Mouse (Mus musculus) CH12.LX (cell line): Measurements from ENCODE around the gene Wdr90. TPM values are rescaled to one million over a fixed set of nuclear protein-coding genes. Genes with fewer than 3 reads are reported as not detected.

Source experiments
- DNase-seq: peaks from one replicate; pipeline ENCODE4 v3.0.0-alpha.2; 2013; ENCODE audit errors: extremely low read depth
- H3K27ac ChIP-seq: 2 replicates; pipeline ENCODE4 v1.5.1; 2012; ENCODE audit warnings: low read depth, mild to moderate bottlenecking, control low read depth, moderate library complexity; ENCODE audit not compliant: insufficient read depth
- H3K27me3 ChIP-seq: replicated peaks from 2 replicates; pipeline ENCODE3; 2012; ENCODE audit warnings: inconsistent platforms
- H3K36me3 ChIP-seq, 2 experiments: replicated peaks in 1 of 2; 2 replicates each; pipeline versions ENCODE3 to v1.6.1; 2012; ENCODE audit warnings: inconsistent platforms in 1 of 2, low read length in 1 of 2, mild to moderate bottlenecking in 1 of 2, mixed read lengths in 1 of 2, moderate library complexity in 1 of 2; ENCODE audit not compliant: control insufficient read depth in 1 of 2, insufficient read depth in 1 of 2
- H3K4me1 ChIP-seq, 2 experiments: 2 replicates each; pipeline ENCODE4 v1.6.1; 2012; ENCODE audit warnings: inconsistent platforms in 1 of 2, moderate library complexity in 1 of 2; ENCODE audit not compliant: insufficient read depth in 2 of 2, control insufficient read depth in 1 of 2
- H3K4me2 ChIP-seq: 2 replicates; pipeline ENCODE4 v1.6.1; 2012; ENCODE audit warnings: low read depth, mild to moderate bottlenecking, control low read depth; ENCODE audit not compliant: poor library complexity, insufficient read depth, severe bottlenecking
- H3K4me3 ChIP-seq, 3 experiments: fragments of 150-350 bp in 1 of 3; sonication (generic) in 1 of 3; replicated peaks in 1 of 3; 2 replicates each; pipeline versions ENCODE3 to v1.5.1; 2011 to 2012; ENCODE audit warnings: low read depth in 2 of 3, low read length in 2 of 3, mild to moderate bottlenecking in 2 of 3, moderate library complexity in 2 of 3, control low read depth in 1 of 3, improper control_type of control experiment in 1 of 3, inconsistent platforms in 1 of 3, mixed read lengths in 1 of 3; ENCODE audit not compliant: poor library complexity in 1 of 3
- H3K79me2 ChIP-seq: replicated peaks from 2 replicates; pipeline ENCODE4 v1.6.1; 2012; ENCODE audit warnings: mild to moderate bottlenecking, moderate library complexity; ENCODE audit not compliant: control insufficient read depth, poor library complexity, insufficient read depth, severe bottlenecking; ENCODE audit errors: extremely low read depth
- H3K9ac ChIP-seq: 2 replicates; pipeline ENCODE4 v1.6.1; 2012; ENCODE audit warnings: low read depth, mild to moderate bottlenecking, control low read depth, moderate library complexity; ENCODE audit not compliant: insufficient read depth
- H3K9me3 ChIP-seq: replicated peaks from 2 replicates; pipeline ENCODE3; 2012; ENCODE audit warnings: low read length, inconsistent platforms, mixed read lengths
- CHD1 ChIP-seq: IDR thresholded peaks from 2 replicates; pipeline ENCODE4 v1.6.1; 2012; ENCODE audit warnings: low read depth, low read length, improper control_type of control experiment, inconsistent platforms
- CTCF ChIP-seq, 2 experiments: IDR thresholded peaks in 1 of 2; conservative IDR thresholded peaks in 1 of 2; 2 replicates each; pipeline ENCODE4 v1.5.1; 2011 to 2012; ENCODE audit warnings: low read depth in 2 of 2, low read length in 2 of 2, improper control_type of control experiment in 1 of 2, inconsistent platforms in 1 of 2, mild to moderate bottlenecking in 1 of 2, moderate library complexity in 1 of 2
- ELF1 ChIP-seq: IDR thresholded peaks from 2 replicates; pipeline ENCODE4 v1.6.1; 2014; ENCODE audit warnings: low read depth, mild to moderate bottlenecking, inconsistent platforms, low read length, improper control_type of control experiment
- EP300 ChIP-seq: IDR thresholded peaks from 2 replicates; pipeline ENCODE4 v1.6.1; 2011; ENCODE audit warnings: low read length, improper control_type of control experiment
- ETS1 ChIP-seq: conservative IDR thresholded peaks from 2 replicates; pipeline ENCODE4 v1.6.1; 2012; ENCODE audit warnings: low read depth, mild to moderate bottlenecking, inconsistent platforms, low read length, improper control_type of control experiment, moderate library complexity
- GABPA ChIP-seq: IDR thresholded peaks from 2 replicates; pipeline ENCODE4 v1.6.1; 2012; ENCODE audit warnings: low read depth, low read length, improper control_type of control experiment, inconsistent platforms; ENCODE audit not compliant: insufficient replicate concordance
- JUND ChIP-seq: conservative IDR thresholded peaks from 2 replicates; pipeline ENCODE4 v1.6.1; 2011; ENCODE audit warnings: low read depth, low read length, improper control_type of control experiment
- KAT2A ChIP-seq: IDR thresholded peaks from 2 replicates; pipeline ENCODE4 v1.6.1; 2012; ENCODE audit warnings: low read length, improper control_type of control experiment, inconsistent platforms; ENCODE audit not compliant: insufficient replicate concordance
- MAX ChIP-seq: IDR thresholded peaks from 2 replicates; pipeline ENCODE4 v1.6.1; 2011; ENCODE audit warnings: low read length, improper control_type of control experiment
- MAZ ChIP-seq: IDR thresholded peaks from 2 replicates; pipeline ENCODE4 v1.6.1; 2012; ENCODE audit warnings: low read depth, mild to moderate bottlenecking, inconsistent platforms, low read length, improper control_type of control experiment, moderate library complexity
- MEF2A ChIP-seq: IDR thresholded peaks from 2 replicates; pipeline ENCODE4 v1.6.1; 2014; ENCODE audit warnings: low read depth, mild to moderate bottlenecking, inconsistent platforms, low read length, improper control_type of control experiment, borderline replicate concordance
- MYC ChIP-seq: IDR thresholded peaks from 2 replicates; pipeline ENCODE4 v1.6.1; 2011; ENCODE audit warnings: low read depth, mild to moderate bottlenecking, improper control_type of control experiment, low read length
- NRF1 ChIP-seq: IDR thresholded peaks from 2 replicates; pipeline ENCODE4 v1.6.1; 2014; ENCODE audit warnings: low read depth, mild to moderate bottlenecking, inconsistent platforms, low read length, improper control_type of control experiment, moderate library complexity
- POLR2A ChIP-seq: IDR thresholded peaks from 2 replicates; pipeline ENCODE4 v1.6.1; 2011; ENCODE audit warnings: low read depth, mild to moderate bottlenecking, improper control_type of control experiment, low read length
- RCOR1 ChIP-seq: conservative IDR thresholded peaks from 2 replicates; pipeline ENCODE4 v1.6.1; 2012; ENCODE audit warnings: low read depth, mild to moderate bottlenecking, inconsistent platforms, low read length, improper control_type of control experiment
- UBTF ChIP-seq: IDR thresholded peaks from 2 replicates; pipeline ENCODE4 v1.6.1; 2012; ENCODE audit warnings: low read depth, mild to moderate bottlenecking, inconsistent platforms, low read length, improper control_type of control experiment, moderate library complexity
- USF1 ChIP-seq: IDR thresholded peaks from 2 replicates; pipeline ENCODE4 v1.6.1; 2014; ENCODE audit warnings: low read depth, mild to moderate bottlenecking, inconsistent platforms, low read length, improper control_type of control experiment
- USF2 ChIP-seq: conservative IDR thresholded peaks from 2 replicates; pipeline ENCODE4 v1.6.1; 2011; ENCODE audit warnings: low read depth, low read length, improper control_type of control experiment
- ZKSCAN1 ChIP-seq: IDR thresholded peaks from 2 replicates; pipeline ENCODE4 v1.6.1; 2012; ENCODE audit warnings: low read depth, inconsistent platforms, low read length, improper control_type of control experiment, borderline replicate concordance
- ZMIZ1 ChIP-seq: IDR thresholded peaks from 2 replicates; pipeline ENCODE4 v1.6.1; 2012; ENCODE audit warnings: low read depth, mild to moderate bottlenecking, inconsistent platforms, low read length, improper control_type of control experiment
- dilution Hi-C: fragments of 300-500 bp; cut with MboI; formaldehyde crosslinking; loops from 2 replicates; pipeline ENCODE4 v1.14.3; 2020; ENCODE audit warnings: low sequenced_read_pairs; ENCODE audit not compliant: extremely low pct_unique_long_range_greater_than_20kb, extremely low pct_ligation_motif_present
- in situ Hi-C: fragments of 300-500 bp; cut with MboI; formaldehyde crosslinking; loops from 3 replicates; pipeline ENCODE4 v1.14.3; 2019; ENCODE audit warnings: low sequenced_read_pairs, low pct_ligation_motif_present, low pct_unique_long_range_greater_than_20kb, mixed read lengths
- polyA plus RNA-seq: library from polyadenylated mRNA; unstranded; fragments of >175 nt; gene quantifications from 2 replicates; pipeline ENCODE4 v1.2.1, GENCODE M21; 2012; ENCODE audit warnings: low read depth; ENCODE audit not compliant: insufficient read length
- total RNA-seq, 2 experiments: library from RNA; depleted of rRNA; stranded (reverse); fragments of 300-350 nt in 1 of 2; fragments of >200 nt in 1 of 2; gene quantifications; 2 replicates each; pipeline ENCODE4 v1.2.3; 2012 to 2014

Gene Wdr90
- total and polyA plus RNA-seq, 3 experiments = 16.0 to 38.0 (median 23.8) TPM

DNA sequence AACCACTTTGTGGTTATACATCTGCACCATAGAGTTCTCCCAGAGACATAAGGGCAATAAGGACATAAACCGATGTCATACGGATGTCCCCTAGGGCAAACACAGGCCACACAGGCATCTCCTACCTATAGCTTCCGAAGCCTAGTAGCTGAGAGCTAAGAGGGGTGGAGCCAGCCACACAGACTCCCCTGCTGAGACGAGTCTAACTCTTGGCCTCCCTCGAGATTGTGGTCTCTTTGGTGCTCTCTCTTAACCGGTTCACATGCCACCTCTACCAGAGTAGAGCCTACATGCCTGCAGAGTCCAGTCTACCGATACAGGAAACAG is 6.2 kb upstream of the Wdr90 start:
- dilution Hi-C loops = no loop called here
- peak overlapping the region in 2 of 3 experiments; percentile 49 to 51 for H3K4me3 ChIP-seq
- TF ChIP-seq ZKSCAN1 = no peak
- 0 out of 2 replicates have a peak, but pooled peaks have one; percentile 8 for TF ChIP-seq UBTF
- TF ChIP-seq, all 38 proteins: peak for 1
- in situ Hi-C loops = no loop called here
- Histone ChIP-seq H3K27ac (no peak overlapping the region), H3K4me1 (peaks cover 4 to 21% of the 10 kb centered on the region in 2 experiments; a peak in 3 of 4 replicates), H3K9me3 (no peaks in the 10 kb centered on the region), H3K79me2 (no peaks in the 10 kb centered on the region), H3K36me3 (no peaks in the 10 kb centered on the region), H3K9ac (no peak overlapping the region), H3K27me3 (peaks cover 57% of the 10 kb centered on the region), H3K4me2 (peak overlapping the region; percentile 79; the same call in 1 of the 2 replicates)
- DNase-seq = no peak

DNA sequence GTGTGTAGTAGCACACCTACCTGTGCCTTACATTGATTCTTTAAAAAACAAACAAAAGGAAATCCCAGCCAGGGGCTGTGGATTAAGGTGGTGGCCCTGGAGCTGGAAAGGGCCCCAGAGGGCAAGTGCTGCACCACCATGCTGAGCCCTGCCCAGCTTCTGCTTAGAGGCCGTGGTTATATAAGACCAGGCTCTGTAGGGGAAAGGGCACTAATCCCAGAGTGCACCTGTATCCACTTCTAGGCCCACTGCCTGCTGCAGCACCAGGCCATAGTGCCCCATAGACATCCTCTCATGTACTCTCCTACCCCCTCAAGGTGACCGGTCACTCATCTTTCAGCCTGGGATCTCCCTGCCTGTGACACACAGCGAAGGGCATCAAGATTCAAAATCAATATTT is 4.9 kb upstream of the Wdr90 start:
- DNase-seq = no peak
- H3K9me3 ChIP-seq = no peaks in the 10 kb centered on the region
- no peak overlapping the region for H3K9ac ChIP-seq
- H3K79me2 ChIP-seq = no peaks in the 10 kb centered on the region
- H3K36me3 ChIP-seq = no peaks in the 10 kb centered on the region
- in situ Hi-C loops = no loop called here
- H3K4me2 ChIP-seq = no peak overlapping the region
- peaks cover 4 to 28% of the 10 kb centered on the region in 2 experiments; a peak in 3 of 4 replicates for H3K4me1 ChIP-seq
- TF ChIP-seq USF2 (no peak), CTCF (conservative IDR thresholded peaks at IDR 0.05 in 1 of 2, IDR thresholded peaks at IDR 0.05 in 1 of 2; ENCODE audit: low read depth in 2 of 2, low read length in 2 of 2) (no peak), POLR2A (no peak), ETS1 (no peak), JUND (no peak), MAZ (no peak), GABPA (no peak), RCOR1 (no peak), NRF1 (no peak), ZKSCAN1 (no peak), CHD1 (no peak), MAX (no peak), MYC (no peak), MEF2A (no peak), EP300 (no peak), KAT2A (no peak), ZMIZ1 (no peak), ELF1 (no peak), USF1 (no peak)
- H3K27ac ChIP-seq = no peak overlapping the region
- dilution Hi-C loops = no loop called here
- peaks cover 50% of the 10 kb centered on the region for H3K27me3 ChIP-seq
- H3K4me3 ChIP-seq = no peak overlapping the region
